Comparison of ENCODE assay signal across 10 mouse cellular contexts in the genomic region with DNA sequence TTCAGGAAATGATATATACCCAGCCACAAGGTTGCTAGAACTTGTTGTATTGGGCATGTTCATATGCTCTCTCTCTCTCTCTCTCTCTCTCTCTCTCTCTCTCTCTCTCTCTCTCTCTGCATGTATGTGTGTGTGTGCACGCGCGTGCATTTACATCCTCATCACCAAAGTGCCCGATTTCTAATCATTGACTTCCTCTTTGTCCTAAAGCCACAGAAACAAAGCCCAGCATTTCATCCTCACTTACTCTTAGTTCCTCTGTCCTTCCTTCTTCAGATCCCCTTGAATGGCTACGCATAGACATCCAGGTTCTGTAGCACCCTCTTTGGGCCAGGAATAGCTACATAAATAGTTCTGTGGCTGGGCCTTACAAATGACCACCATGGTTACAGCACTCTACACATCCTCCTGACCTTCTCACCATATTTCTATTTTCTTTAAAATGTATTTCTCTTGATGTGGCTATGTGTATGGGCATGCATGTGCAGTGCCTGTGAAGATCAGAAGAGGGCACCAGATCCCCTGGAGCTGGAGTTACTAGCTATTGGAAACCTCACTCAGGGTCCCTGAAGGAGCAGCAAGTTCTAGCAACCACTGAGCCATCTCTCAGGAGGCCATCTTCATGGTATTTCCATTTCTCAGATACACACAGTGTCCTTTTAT.
DNase-seq lines count a peak whose midpoint lies in the region; ATAC-seq and TF ChIP-seq lines count a peak whose summit lies in the region.
"Had no signal": no experiment of that assay in that cellular context is flagged by ENCODE, and none has a peak within 500 bp of the region (broad histone marks: within the 10 kb centered on the region; RNA-seq: fewer than 3 reads in every experiment).

No protein-coding gene starts in this region.

- H3K4me2 ChIP-seq in midbrain, postnatal 0 days (ENCODE audit: low read depth, low read length, poor library complexity, severe bottlenecking): no peak overlapping the region
- H3K4me2 ChIP-seq in midbrain, embryonic 14.5 days (ENCODE audit: low read length): no peak overlapping the region
- no peak overlapping the region for H3K4me2 ChIP-seq in liver, postnatal 0 days (ENCODE audit: low read depth, low read length)
- H3K4me2 ChIP-seq: forebrain, embryonic 15.5 days had no signal

- H3K4me3 ChIP-seq in midbrain, postnatal 0 days (ENCODE audit: low read depth, low read length): no peak overlapping the region
- no peak overlapping the region for H3K4me3 ChIP-seq in midbrain, embryonic 14.5 days (replicated peaks; ENCODE audit: low read depth, low read length)
- H3K4me3 ChIP-seq in liver, postnatal 0 days (ENCODE audit: low read depth, low read length): no peak overlapping the region
- H3K4me3 ChIP-seq: forebrain, embryonic 15.5 days had no signal

- H3K9me3 ChIP-seq in midbrain, postnatal 0 days (ENCODE audit: low read length): no peaks in the 10 kb centered on the region
- H3K9me3 ChIP-seq in midbrain, embryonic 14.5 days (ENCODE audit: control insufficient read depth, low read length): no peaks in the 10 kb centered on the region
- H3K9me3 ChIP-seq in liver, postnatal 0 days (ENCODE audit: low read length): no peaks in the 10 kb centered on the region
- H3K9me3 ChIP-seq: forebrain, embryonic 15.5 days had no signal

- peak; percentile 48 for TF ChIP-seq CTCF in midbrain, postnatal 0 days (IDR thresholded peaks at IDR 0.05)
- peak; percentile 57 for TF ChIP-seq CTCF in liver, postnatal 0 days (IDR thresholded peaks at IDR 0.05; ENCODE audit: low read depth)

- no peak overlapping the region for H3K27ac ChIP-seq in midbrain, postnatal 0 days (ENCODE audit: low read depth, low read length)
- H3K27ac ChIP-seq in midbrain, embryonic 14.5 days (replicated peaks; ENCODE audit: low read depth, low read length): no peak overlapping the region
- no peak overlapping the region for H3K27ac ChIP-seq in liver, postnatal 0 days (ENCODE audit: low read depth)
- H3K27ac ChIP-seq: forebrain, embryonic 15.5 days had no signal

- no peak for TF ChIP-seq EP300 in liver, postnatal 0 days (IDR thresholded peaks at IDR 0.05; ENCODE audit: low read depth)

- 92% methylated on average over 5 of the region's 5 CpGs for WGBS in midbrain, postnatal 0 days
- WGBS in midbrain, embryonic 14.5 days: 95% methylated on average over 5 of the region's 5 CpGs
- WGBS in liver, postnatal 0 days (ENCODE audit: insufficient replicate concordance): 56% methylated on average over 5 of the region's 5 CpGs

- H3K4me1 ChIP-seq in midbrain, postnatal 0 days (ENCODE audit: insufficient read depth, low read length): no peaks in the 10 kb centered on the region
- no peaks in the 10 kb centered on the region for H3K4me1 ChIP-seq in midbrain, embryonic 14.5 days (ENCODE audit: control insufficient read depth, insufficient read depth, low read length)
- H3K4me1 ChIP-seq in liver, postnatal 0 days (ENCODE audit: insufficient read depth): peaks cover 9% of the 10 kb centered on the region
- H3K4me1 ChIP-seq: forebrain, embryonic 15.5 days had no signal

- ATAC-seq in midbrain, postnatal 0 days (ENCODE audit: low FRiP score): no peak
- ATAC-seq in midbrain, embryonic 14.5 days (ENCODE audit: low FRiP score, low TSS enrichment): no peak
- ATAC-seq in liver, postnatal 0 days: no peak
- ATAC-seq in cerebellum, adult (ENCODE audit: insufficient number of reproducible peaks, low FRiP score, low TSS enrichment): no peak
- ATAC-seq: forebrain, embryonic 15.5 days; midbrain, embryonic 16.5 days had no signal

- peak; percentile 9 for DNase-seq in embryo, embryonic 11 days
- no peak for DNase-seq in embryo, embryonic 9.5 days (ENCODE audit: extremely low spot score)
- no peak for DNase-seq in midbrain, postnatal 0 days (ENCODE audit: low spot score)
- no peak for DNase-seq in midbrain, embryonic 14.5 days
- DNase-seq in liver, postnatal 0 days: peak; percentile 25
- peak; percentile 36 to 39 for DNase-seq in thymus, postnatal 36 days
- no peak for DNase-seq in layer of hippocampus, postnatal 25 days (ENCODE audit: extremely low spot score in 1 of 2, low spot score in 1 of 2)

- H3K27me3 ChIP-seq in midbrain, postnatal 0 days (ENCODE audit: insufficient read depth, low read length): no peaks in the 10 kb centered on the region
- H3K27me3 ChIP-seq in midbrain, embryonic 14.5 days (ENCODE audit: control insufficient read depth, insufficient read depth, low read length): no peaks in the 10 kb centered on the region
- H3K27me3 ChIP-seq in liver, postnatal 0 days (ENCODE audit: insufficient read depth, low read length): no peaks in the 10 kb centered on the region
- H3K27me3 ChIP-seq: forebrain, embryonic 15.5 days had no signal

- no peaks in the 10 kb centered on the region for H3K36me3 ChIP-seq in midbrain, postnatal 0 days (ENCODE audit: insufficient read depth, low read length)
- no peaks in the 10 kb centered on the region for H3K36me3 ChIP-seq in midbrain, embryonic 14.5 days (ENCODE audit: control insufficient read depth, insufficient read depth, low read length)
- H3K36me3 ChIP-seq in liver, postnatal 0 days (replicated peaks; ENCODE audit: insufficient read depth, low read length): no peaks in the 10 kb centered on the region
- H3K36me3 ChIP-seq: forebrain, embryonic 15.5 days had no signal

- H3K9ac ChIP-seq in midbrain, postnatal 0 days (replicated peaks; ENCODE audit: low read length, poor library complexity, severe bottlenecking): no peak overlapping the region
- H3K9ac ChIP-seq in midbrain, embryonic 14.5 days (replicated peaks; ENCODE audit: low read length): no peak overlapping the region
- no peak overlapping the region for H3K9ac ChIP-seq in liver, postnatal 0 days (replicated peaks)
- H3K9ac ChIP-seq: forebrain, embryonic 15.5 days had no signal

Comparison
In these comparisons a context has a peak if more than half of its experiments do, and no peak if none do; other contexts are left out.
1. DNase-seq: peak in embryo, embryonic 11 days (single experiment), liver, postnatal 0 days (single experiment) and thymus, postnatal 36 days (2 of 2); none in embryo, embryonic 9.5 days (single experiment), midbrain, postnatal 0 days (single experiment), midbrain, embryonic 14.5 days (single experiment) and layer of hippocampus, postnatal 25 days (0 of 2).